Mouse (Mus musculus) MEL (cell line): ENCODE data around the gene Arhgap24. TPM values are rescaled to one million over a fixed set of nuclear protein-coding genes. Genes with fewer than 3 reads are reported as not detected.

Experiments
- DNase-seq: peaks from one replicate; pipeline ENCODE4 v3.0.0; 2011; ENCODE audit warnings: low read depth, low spot score
- H3K27ac ChIP-seq: 2 replicates; pipeline ENCODE4 v1.5.1; 2012; ENCODE audit warnings: low read depth, mild to moderate bottlenecking, control low read depth, low read length, moderate library complexity; ENCODE audit not compliant: control insufficient read depth
- H3K27me3 ChIP-seq, 2 experiments: fragments of 150-350 bp in 1 of 2; sonication (generic) in 1 of 2; 2 replicates each; pipeline ENCODE4 v1.6.1; 2012; ENCODE audit warnings: low read length in 2 of 2, mild to moderate bottlenecking in 2 of 2, improper control_type of control experiment in 1 of 2, moderate library complexity in 1 of 2; ENCODE audit not compliant: insufficient read depth in 2 of 2, control insufficient read depth in 1 of 2
- H3K36me3 ChIP-seq, 2 experiments: 2 replicates each; pipeline ENCODE4 v1.6.1; 2012 to 2014; ENCODE audit warnings: low read length in 2 of 2, improper control_type of control experiment in 1 of 2, inconsistent platforms in 1 of 2, mild to moderate bottlenecking in 1 of 2; ENCODE audit not compliant: insufficient read depth in 2 of 2, control insufficient read depth in 1 of 2
- H3K4me1 ChIP-seq, 2 experiments: fragments of 150-350 bp in 1 of 2; sonication (generic) in 1 of 2; 2 replicates each; pipeline ENCODE4 v1.6.1; 2012; ENCODE audit warnings: low read length in 2 of 2, improper control_type of control experiment in 1 of 2, mild to moderate bottlenecking in 1 of 2; ENCODE audit not compliant: insufficient read depth in 2 of 2, control insufficient read depth in 1 of 2
- H3K4me3 ChIP-seq, 2 experiments: fragments of 150-350 bp in 1 of 2; sonication (generic) in 1 of 2; 2 replicates each; pipeline ENCODE4 v1.5.1; 2012; ENCODE audit warnings: low read depth in 2 of 2, low read length in 2 of 2, mild to moderate bottlenecking in 2 of 2, moderate library complexity in 2 of 2, control low read depth in 1 of 2, improper control_type of control experiment in 1 of 2; ENCODE audit not compliant: control insufficient read depth in 1 of 2, insufficient read depth in 1 of 2
- H3K79me2 ChIP-seq: 2 replicates; pipeline ENCODE4 v1.6.1; 2012; ENCODE audit warnings: mild to moderate bottlenecking, low read length, moderate library complexity; ENCODE audit not compliant: control insufficient read depth, poor library complexity, insufficient read depth
- H3K9ac ChIP-seq: 2 replicates; pipeline ENCODE4 v1.6.1; 2012; ENCODE audit warnings: low read depth, mild to moderate bottlenecking, control low read depth, low read length, moderate library complexity; ENCODE audit not compliant: control insufficient read depth, poor library complexity, severe bottlenecking
- H3K9me3 ChIP-seq: fragments of 150-350 bp; sonication (generic); replicated peaks from 2 replicates; pipeline ENCODE4 v1.6.1; 2012; ENCODE audit warnings: mild to moderate bottlenecking, low read length, improper control_type of control experiment, moderate library complexity; ENCODE audit not compliant: insufficient read depth
- E2F4 ChIP-seq: IDR thresholded peaks from 2 replicates; pipeline ENCODE4 v1.6.1; 2011; ENCODE audit warnings: low read depth, low read length, improper control_type of control experiment, borderline replicate concordance
- ELF1 ChIP-seq: IDR thresholded peaks from 2 replicates; pipeline ENCODE4 v1.6.1; 2014; ENCODE audit warnings: low read depth, mild to moderate bottlenecking, inconsistent platforms, low read length, improper control_type of control experiment, moderate library complexity
- GABPA ChIP-seq: IDR thresholded peaks from 2 replicates; pipeline ENCODE4 v1.6.1; 2012; ENCODE audit warnings: low read depth, mild to moderate bottlenecking, inconsistent platforms, low read length, improper control_type of control experiment, moderate library complexity
- HCFC1 ChIP-seq: IDR thresholded peaks from 2 replicates; pipeline ENCODE4 v1.6.1; 2012; ENCODE audit warnings: low read depth, mild to moderate bottlenecking, inconsistent platforms, low read length, improper control_type of control experiment, moderate library complexity
- JUND ChIP-seq: IDR thresholded peaks from 2 replicates; pipeline ENCODE4 v1.6.1; 2011; ENCODE audit warnings: low read depth, mild to moderate bottlenecking, improper control_type of control experiment, low read length
- KAT2A ChIP-seq: conservative IDR thresholded peaks from 2 replicates; pipeline ENCODE4 v1.6.1; 2012; ENCODE audit warnings: low read depth, low read length, improper control_type of control experiment, inconsistent platforms
- MAX ChIP-seq: IDR thresholded peaks from 2 replicates; pipeline ENCODE4 v1.6.1; 2011; ENCODE audit warnings: low read length, improper control_type of control experiment
- MEF2A ChIP-seq: IDR thresholded peaks from 2 replicates; pipeline ENCODE4 v1.6.1; 2014; ENCODE audit warnings: low read depth, mild to moderate bottlenecking, inconsistent platforms, low read length, improper control_type of control experiment; ENCODE audit not compliant: poor library complexity, insufficient replicate concordance, severe bottlenecking; ENCODE audit errors: extremely low read depth
- NELFE ChIP-seq: IDR thresholded peaks from 2 replicates; pipeline ENCODE4 v1.6.1; 2011; ENCODE audit warnings: low read depth, low read length, improper control_type of control experiment
- POLR2A ChIP-seq, 2 experiments: IDR thresholded peaks; 2 replicates each; pipeline ENCODE4 v1.6.1; 2011 to 2012; ENCODE audit warnings: low read length in 2 of 2, mild to moderate bottlenecking in 2 of 2, control low read depth in 1 of 2, improper control_type of control experiment in 1 of 2, low read depth in 1 of 2, moderate library complexity in 1 of 2; ENCODE audit not compliant: control insufficient read depth in 1 of 2, insufficient read depth in 1 of 2, poor library complexity in 1 of 2
- POLR2AphosphoS2 ChIP-seq: IDR thresholded peaks from 2 replicates; pipeline ENCODE4 v1.6.1; 2011; ENCODE audit warnings: low read length, improper control_type of control experiment
- RAD21 ChIP-seq: IDR thresholded peaks from 2 replicates; pipeline ENCODE4 v1.6.1; 2011; ENCODE audit warnings: mild to moderate bottlenecking, low read depth, low read length, improper control_type of control experiment
- SIN3A ChIP-seq: IDR thresholded peaks from 2 replicates; pipeline ENCODE4 v1.6.1; 2012; ENCODE audit warnings: low read length, improper control_type of control experiment, inconsistent platforms
- TBP ChIP-seq: IDR thresholded peaks from 2 replicates; pipeline ENCODE4 v1.8.0; 2011; ENCODE audit warnings: low read depth, low read length, improper control_type of control experiment
- USF2 ChIP-seq, 2 experiments: IDR thresholded peaks; 2 replicates each; pipeline ENCODE4 v1.6.1; 2011 to 2012; ENCODE audit warnings: improper control_type of control experiment in 2 of 2, low read length in 2 of 2, borderline replicate concordance in 1 of 2, inconsistent platforms in 1 of 2, low read depth in 1 of 2, mild to moderate bottlenecking in 1 of 2; ENCODE audit not compliant: insufficient read depth in 1 of 2
- ZC3H11A ChIP-seq: IDR thresholded peaks from 2 replicates; pipeline ENCODE4 v1.6.1; 2012; ENCODE audit warnings: low read depth, mild to moderate bottlenecking, inconsistent platforms, low read length, improper control_type of control experiment
- ZMIZ1 ChIP-seq: IDR thresholded peaks from 2 replicates; pipeline ENCODE4 v1.6.1; 2012; ENCODE audit warnings: low read depth, mild to moderate bottlenecking, inconsistent platforms, low read length, improper control_type of control experiment, moderate library complexity
- ZNF384 ChIP-seq: IDR thresholded peaks from 2 replicates; pipeline ENCODE4 v1.6.1; 2012; ENCODE audit warnings: low read depth, mild to moderate bottlenecking, inconsistent platforms, low read length, improper control_type of control experiment
- polyA plus RNA-seq, 2 experiments: library from polyadenylated mRNA; stranded (reverse) in 1 of 2; unstranded in 1 of 2; fragments of >175 nt in 1 of 2; fragments of >200 nt in 1 of 2; gene quantifications; 2 replicates each; pipeline versions ENCODE4 v1.2.1 to v1.2.4; 2012; ENCODE audit warnings: low replicate concordance in 2 of 2, low read depth in 1 of 2; ENCODE audit not compliant: insufficient read length in 2 of 2, insufficient read depth in 1 of 2, missing spikeins in 1 of 2
- total RNA-seq: library from RNA; depleted of rRNA; stranded (reverse); fragments of 300-350 nt; gene quantifications from 2 replicates; pipeline ENCODE4 v1.2.3, GENCODE M21; 2012

Arhgap24 gene
- total and polyA plus RNA-seq, 3 experiments: not detected

DNA sequence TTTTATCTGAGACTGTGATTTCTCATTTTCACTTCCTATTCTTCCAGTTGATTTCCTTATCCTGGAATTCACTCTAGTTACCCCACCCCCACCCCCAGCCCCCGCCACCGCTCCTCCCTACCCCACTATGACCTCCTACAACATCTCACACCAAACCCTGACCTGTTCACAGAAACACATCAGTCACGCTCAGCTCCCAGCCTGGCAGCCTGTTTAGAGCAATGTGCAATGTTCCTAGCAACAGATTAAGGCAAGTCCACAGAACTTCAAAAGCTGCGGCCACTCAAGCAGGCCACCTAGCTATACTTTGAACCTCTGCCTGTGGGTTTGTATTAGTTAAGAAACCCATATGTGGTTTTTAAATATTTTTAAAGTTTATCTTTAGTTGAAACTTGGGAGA, 293.3 kb downstream of the Arhgap24 start:
- TF ChIP-seq USF2 (IDR thresholded peaks at IDR 0.05; ENCODE audit: borderline replicate concordance in 1 of 2, insufficient read depth in 1 of 2, low read depth in 1 of 2, low read length in 2 of 2): no peak
- no peaks in the 10 kb centered on the region for H3K4me1 ChIP-seq
- H3K36me3 ChIP-seq: no peaks in the 10 kb centered on the region

GRCm38 (mm10) chr5:102777255-102777654, 296.1 kb downstream of the Arhgap24 start:
- Histone ChIP-seq H3K27me3 (no peaks in the 10 kb centered on the region), H3K4me3 (no peak overlapping the region), H3K9me3 (no peaks in the 10 kb centered on the region), H3K27ac (no peak overlapping the region), H3K4me1 (no peaks in the 10 kb centered on the region), H3K79me2 (no peaks in the 10 kb centered on the region), H3K36me3 (no peaks in the 10 kb centered on the region)
- DNase-seq: no peak
- TF ChIP-seq NELFE (no peak), GABPA (no peak), RAD21 (no peak), ZNF384 (no peak), JUND (no peak), KAT2A (no peak), ELF1 (no peak), HCFC1 (no peak), MAX (no peak), TBP (no peak), ZC3H11A (no peak), MEF2A (no peak), E2F4 (no peak)
- TF ChIP-seq, all 39 proteins: peak for 0
- no peak overlapping the region for H3K9ac ChIP-seq

More for the DNA sequence above, 293.3 kb downstream of the Arhgap24 start:
- Histone ChIP-seq H3K27ac (no peak overlapping the region), H3K9me3 (no peaks in the 10 kb centered on the region), H3K4me3 (no peak overlapping the region), H3K27me3 (no peaks in the 10 kb centered on the region), H3K79me2 (no peaks in the 10 kb centered on the region), H3K9ac (no peak overlapping the region)
- DNase-seq: no peak

- H3K4me1 ChIP-seq: no peaks in the 10 kb centered on the region
- no peak overlapping the region for H3K4me3 ChIP-seq
- H3K9ac ChIP-seq: no peak overlapping the region
- H3K27me3 ChIP-seq: no peaks in the 10 kb centered on the region
- no peaks in the 10 kb centered on the region for H3K79me2 ChIP-seq
- no peaks in the 10 kb centered on the region for H3K9me3 ChIP-seq
- no peak for DNase-seq
- no peak for TF ChIP-seq POLR2A (IDR thresholded peaks at IDR 0.05; ENCODE audit: control insufficient read depth in 1 of 2, insufficient read depth in 1 of 2, low read depth in 1 of 2, low read length in 2 of 2, poor library complexity in 1 of 2)
- no peak for TF ChIP-seq POLR2AphosphoS2
- TF ChIP-seq ELF1: no peak
- no peak for TF ChIP-seq SIN3A
- no peak for TF ChIP-seq TBP
- no peak for TF ChIP-seq ZMIZ1
- TF ChIP-seq JUND: no peak
- no peak for TF ChIP-seq RAD21
- H3K36me3 ChIP-seq: no peaks in the 10 kb centered on the region
- H3K27ac ChIP-seq: no peak overlapping the region
Observed at GRCm38 (mm10) chr5:102777852-102778251, 296.7 kb downstream of the Arhgap24 start.
